Mouse (Mus musculus) heart, adult 2 months (tissue): ENCODE measurements around the gene Smurf1.

Source experiments
- CTCF ChIP-seq: fragments of 200-600 bp; IDR thresholded peaks from 2 replicates; pipeline ENCODE4 v1.8.1; 2022; ENCODE audit warnings: antibody characterized with exemption, mild to moderate bottlenecking, moderate library complexity
- EP300 ChIP-seq: fragments of 200-500 bp; IDR thresholded peaks from 2 replicates; pipeline ENCODE4 v1.6.1; 2011; ENCODE audit warnings: low read depth, low read length, control low read depth; ENCODE audit not compliant: insufficient read depth
- POLR2A ChIP-seq: fragments of 200-500 bp; IDR thresholded peaks from 2 replicates; pipeline ENCODE4 v1.6.1; 2011; ENCODE audit warnings: mild to moderate bottlenecking, low read depth, low read length, control low read depth; ENCODE audit not compliant: insufficient read depth

DNA sequence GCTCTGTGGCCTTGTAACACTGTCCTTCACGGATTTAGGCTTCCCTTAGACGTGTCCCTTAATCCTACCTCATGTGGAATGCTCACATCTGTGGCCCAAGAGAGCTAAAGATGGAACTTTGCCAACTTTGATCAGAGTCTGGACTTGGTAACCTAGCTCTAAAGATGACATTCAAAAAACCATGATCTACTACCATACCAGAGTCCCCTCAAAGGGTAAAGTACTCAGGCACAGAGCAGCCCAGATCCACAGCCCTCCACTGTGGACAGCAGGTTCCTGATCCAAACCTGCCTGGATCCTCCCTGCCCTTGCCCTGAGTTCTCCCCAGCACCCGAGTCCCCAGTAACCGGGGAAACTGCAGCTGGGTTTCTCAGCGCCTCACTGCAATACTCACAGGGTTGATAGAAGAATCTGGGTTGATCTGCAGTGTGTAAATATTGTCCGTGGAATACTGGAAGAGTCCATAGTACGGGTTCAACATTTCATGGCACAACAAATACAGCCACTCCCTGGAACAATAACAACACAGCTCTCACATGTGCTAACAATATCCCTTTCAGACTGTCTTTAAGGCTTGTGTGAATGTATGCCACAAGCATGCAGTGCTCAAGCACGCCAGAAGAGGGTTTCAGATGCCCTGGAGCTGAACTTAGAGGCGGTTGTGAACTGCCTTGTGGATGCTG lies 79.5 kb downstream of the Smurf1 start:
- TF ChIP-seq POLR2A, result no peak
- TF ChIP-seq EP300, result no peak
- no peak for TF ChIP-seq CTCF
